Mouse (Mus musculus) embryonic facial prominence, embryonic 13.5 days (tissue): Measurements from ENCODE around the gene AI854703. TPM values are rescaled to one million over a fixed set of nuclear protein-coding genes. Genes with fewer than 3 reads are reported as not detected.
A peak's percentile ranks its signal among the peaks of the same experiment; 100 is the strongest.

Source experiments
- ATAC-seq: fragments of 200-750 bp; cut with Nextera tagmentation; 2 replicates; pipeline ENCODE4 v1.8.0; 2017; ENCODE audit warnings: low read depth; ENCODE audit not compliant: insufficient number of reproducible peaks, insufficient read depth, low FRiP score, low TSS enrichment
- H3K27ac ChIP-seq: fragments of 300-500 bp; sonication (generic); 2 replicates; pipeline ENCODE4 v1.5.1; 2015; ENCODE audit warnings: moderate library complexity, mild to moderate bottlenecking, inconsistent platforms
- H3K27me3 ChIP-seq: fragments of 300-500 bp; sonication (generic); 2 replicates; pipeline ENCODE4 v1.6.1; 2015; ENCODE audit warnings: mild to moderate bottlenecking, inconsistent platforms
- H3K36me3 ChIP-seq: fragments of 300-500 bp; sonication (generic); 2 replicates; pipeline ENCODE4 v1.6.1; 2015; ENCODE audit warnings: mild to moderate bottlenecking, inconsistent platforms
- H3K4me1 ChIP-seq: fragments of 300-500 bp; sonication (generic); 2 replicates; pipeline ENCODE4 v1.6.1; 2015; ENCODE audit warnings: inconsistent platforms
- H3K4me2 ChIP-seq: fragments of 300-500 bp; sonication (generic); 2 replicates; pipeline ENCODE4 v1.6.1; 2015; ENCODE audit warnings: moderate library complexity, mild to moderate bottlenecking, inconsistent platforms
- H3K4me3 ChIP-seq: fragments of 300-500 bp; sonication (generic); 2 replicates; pipeline ENCODE4 v1.5.1; 2015; ENCODE audit warnings: mild to moderate bottlenecking, inconsistent platforms
- H3K9ac ChIP-seq: fragments of 300-500 bp; sonication (generic); 2 replicates; pipeline ENCODE4 v1.6.1; 2015; ENCODE audit warnings: mild to moderate bottlenecking, inconsistent platforms
- H3K9me3 ChIP-seq: fragments of 300-500 bp; sonication (generic); 2 replicates; pipeline ENCODE4 v1.6.1; 2016; ENCODE audit warnings: inconsistent platforms
- WGBS: fragments of 180-500 bp; shearing (Covaris S2); methylation state at CpG from one replicate; pipeline ENCODE4 v1.1.7; 2015; ENCODE audit warnings: mixed read lengths; 5-methylcytosine and 5-hydroxymethylcytosine counted together
- polyA plus RNA-seq: library from polyadenylated mRNA; unstranded; fragments of >200 nt; fragmentation: Nextera tagmentation; extraction: Ambion mirVana; gene quantifications from 2 replicates; pipeline ENCODE4 v1.2.1, GENCODE M21; 2015

AI854703 gene
- polyA plus RNA-seq, 1 experiment from 2014 or later: 1.3 TPM

GRCm38 (mm10) chr6:48595278-48595677 is 31.3 kb upstream of the AI854703 start:
- Histone ChIP-seq H3K27ac (no peak overlapping the region), H3K4me1 (peaks cover 16% of the 10 kb centered on the region), H3K27me3 (no peaks in the 10 kb centered on the region), H3K9ac (0 out of 2 replicates have a peak overlapping the region, but pooled peaks have one; percentile 88), H3K36me3 (peaks cover 52% of the 10 kb centered on the region), H3K4me2 (peak overlapping the region; percentile 81), H3K4me3 (peak overlapping the region; percentile 80; the same call in 1 of the 2 replicates), H3K9me3 (peaks cover 23% of the 10 kb centered on the region)
- no peak for ATAC-seq
- WGBS: 65% methylated on average over 1 of the region's 1 CpGs

- Histone ChIP-seq H3K4me2 (no peak overlapping the region), H3K27ac (no peak overlapping the region), H3K9ac (no peak overlapping the region), H3K4me1 (peaks cover 23% of the 10 kb centered on the region), H3K27me3 (no peaks in the 10 kb centered on the region), H3K36me3 (peaks cover 52% of the 10 kb centered on the region), H3K4me3 (no peak overlapping the region), H3K9me3 (peaks cover 23% of the 10 kb centered on the region)
- WGBS: 96% methylated on average over 45 of the region's 45 CpGs
- ATAC-seq: no peak
Measured at GRCm38 (mm10) chr6:48596545-48597232, 29.9 kb upstream of the AI854703 start.

- WGBS: 98% methylated on average over 27 of the region's 27 CpGs
- no peak overlapping the region for H3K4me3 ChIP-seq
- H3K4me1 ChIP-seq: peaks cover 23% of the 10 kb centered on the region
- H3K27ac ChIP-seq: no peak overlapping the region
- ATAC-seq: no peak
- H3K4me2 ChIP-seq: no peak overlapping the region
- peaks cover 23% of the 10 kb centered on the region for H3K9me3 ChIP-seq
- no peak overlapping the region for H3K9ac ChIP-seq
- peaks cover 52% of the 10 kb centered on the region for H3K36me3 ChIP-seq
- H3K27me3 ChIP-seq: no peaks in the 10 kb centered on the region
Measured at GRCm38 (mm10) chr6:48597233-48597625, 29.3 kb upstream of the AI854703 start.

- Histone ChIP-seq H3K9me3 (peaks cover 23% of the 10 kb centered on the region), H3K27ac (no peak overlapping the region), H3K4me2 (no peak overlapping the region; the same call in 1 of the 2 replicates), H3K4me1 (peaks cover 14% of the 10 kb centered on the region), H3K9ac (no peak overlapping the region), H3K36me3 (peaks cover 46% of the 10 kb centered on the region), H3K27me3 (no peaks in the 10 kb centered on the region), H3K4me3 (no peak overlapping the region)
- 89% methylated on average over 1 of the region's 1 CpGs for WGBS
- ATAC-seq: no peak
Measured at GRCm38 (mm10) chr6:48600594-48600993, 26.0 kb upstream of the AI854703 start.

- Histone ChIP-seq H3K27ac (peak within 1 kb of the TSS; percentile 82), H3K9me3 (peaks cover 18% of the 10 kb centered on the region), H3K4me3 (peak within 1 kb of the TSS; percentile 78), H3K36me3 (peaks cover 38% of the 10 kb centered on the region), H3K9ac (peak within 1 kb of the TSS; percentile 87), H3K4me1 (peaks cover 14% of the 10 kb centered on the region), H3K4me2 (peak within 1 kb of the TSS; percentile 92), H3K27me3 (no peaks in the 10 kb centered on the region)
- 4% methylated on average over 42 of the region's 42 CpGs for whole genome bisulfite sequencing
- ATAC-seq: peak; percentile 96
Measured at GRCm38 (mm10) chr6:48601271-48602079, 25.1 kb upstream of the AI854703 start, which contains the start of gene Zfp775. Zfp775 (plus strand) TSS chr6:48602063.

- Histone ChIP-seq H3K27me3 (no peaks in the 10 kb centered on the region), H3K9me3 (peaks cover 11% of the 10 kb centered on the region), H3K4me3 (peak overlapping the region; percentile 78), H3K4me2 (peak overlapping the region; percentile 92), H3K4me1 (peaks cover 14% of the 10 kb centered on the region), H3K9ac (peak overlapping the region; percentile 87), H3K27ac (peak overlapping the region; percentile 82), H3K36me3 (peaks cover 30% of the 10 kb centered on the region)
- ATAC-seq: peak; percentile 73
- 0% methylated on average over 28 of the region's 28 CpGs for whole genome bisulfite sequencing
Measured at GRCm38 (mm10) chr6:48602080-48602741, 24.4 kb upstream of the AI854703 start.

- WGBS: 53% methylated on average over 2 of the region's 2 CpGs
- ATAC-seq: no peak
Measured at GRCm38 (mm10) chr6:48608124-48608523, 18.4 kb upstream of the AI854703 start.

GRCm38 (mm10) chr6:48609512-48609911 is 17.1 kb upstream of the AI854703 start:
- no peaks in the 10 kb centered on the region for H3K27me3 ChIP-seq
- peaks cover 18% of the 10 kb centered on the region for H3K36me3 ChIP-seq
- no peak for ATAC-seq
- no peak overlapping the region for H3K4me2 ChIP-seq
- H3K27ac ChIP-seq: no peak overlapping the region
- no peak overlapping the region for H3K9ac ChIP-seq
- WGBS: 65% methylated on average over 7 of the region's 7 CpGs
- no peaks in the 10 kb centered on the region for H3K9me3 ChIP-seq
- no peaks in the 10 kb centered on the region for H3K4me1 ChIP-seq
- H3K4me3 ChIP-seq: no peak overlapping the region

More at GRCm38 (mm10) chr6:48608124-48608523, 18.4 kb upstream of the AI854703 start:
- Histone ChIP-seq H3K36me3 (peaks cover 6% of the 10 kb centered on the region), H3K4me1 (no peaks in the 10 kb centered on the region; the same call in 1 of the 2 replicates), H3K27ac (no peak overlapping the region), H3K9ac (no peak overlapping the region), H3K27me3 (no peaks in the 10 kb centered on the region), H3K4me2 (no peak overlapping the region), H3K9me3 (no peaks in the 10 kb centered on the region), H3K4me3 (no peak overlapping the region)

GRCm38 (mm10) chr6:48610657-48611056 is 15.9 kb upstream of the AI854703 start:
- no peak overlapping the region for H3K4me2 ChIP-seq
- ATAC-seq: no peak

GRCm38 (mm10) chr6:48613464-48613863 is 13.1 kb upstream of the AI854703 start:
- Histone ChIP-seq H3K4me1 (no peaks in the 10 kb centered on the region), H3K4me2 (no peak overlapping the region), H3K4me3 (no peak overlapping the region), H3K27me3 (no peaks in the 10 kb centered on the region), H3K9ac (no peak overlapping the region), H3K27ac (no peak overlapping the region), H3K9me3 (no peaks in the 10 kb centered on the region), H3K36me3 (peaks cover 37% of the 10 kb centered on the region)
- ATAC-seq: no peak
- 86% methylated on average over 4 of the region's 4 CpGs for WGBS

More at GRCm38 (mm10) chr6:48610657-48611056, 15.9 kb upstream of the AI854703 start:
- Histone ChIP-seq H3K4me3 (no peak overlapping the region), H3K27me3 (no peaks in the 10 kb centered on the region), H3K9me3 (no peaks in the 10 kb centered on the region), H3K4me1 (no peaks in the 10 kb centered on the region), H3K27ac (no peak overlapping the region), H3K36me3 (peaks cover 27% of the 10 kb centered on the region), H3K9ac (no peak overlapping the region)
- 84% methylated on average over 3 of the region's 3 CpGs for WGBS

GRCm38 (mm10) chr6:48614756-48615155 is 11.8 kb upstream of the AI854703 start:
- 92% methylated on average over 5 of the region's 5 CpGs for WGBS

More at GRCm38 (mm10) chr6:48614756-48615155, 11.8 kb upstream of the AI854703 start:
- H3K36me3 ChIP-seq: peaks cover 47% of the 10 kb centered on the region
- no peak overlapping the region for H3K9ac ChIP-seq
- no peak overlapping the region for H3K4me2 ChIP-seq
- ATAC-seq: no peak
- H3K27ac ChIP-seq: no peak overlapping the region
- H3K4me3 ChIP-seq: no peak overlapping the region
- H3K4me1 ChIP-seq: no peaks in the 10 kb centered on the region
- no peaks in the 10 kb centered on the region for H3K27me3 ChIP-seq
- H3K9me3 ChIP-seq: no peaks in the 10 kb centered on the region
